Mouse (Mus musculus): ENCODE results near the gene Serinc5. TPM values are rescaled to one million over a fixed set of nuclear protein-coding genes. Genes with fewer than 3 reads are reported as not detected.

The Serinc5 gene
- polyA plus RNA-seq, 1 experiment from 2014 or later: 19.3 TPM

DNA sequence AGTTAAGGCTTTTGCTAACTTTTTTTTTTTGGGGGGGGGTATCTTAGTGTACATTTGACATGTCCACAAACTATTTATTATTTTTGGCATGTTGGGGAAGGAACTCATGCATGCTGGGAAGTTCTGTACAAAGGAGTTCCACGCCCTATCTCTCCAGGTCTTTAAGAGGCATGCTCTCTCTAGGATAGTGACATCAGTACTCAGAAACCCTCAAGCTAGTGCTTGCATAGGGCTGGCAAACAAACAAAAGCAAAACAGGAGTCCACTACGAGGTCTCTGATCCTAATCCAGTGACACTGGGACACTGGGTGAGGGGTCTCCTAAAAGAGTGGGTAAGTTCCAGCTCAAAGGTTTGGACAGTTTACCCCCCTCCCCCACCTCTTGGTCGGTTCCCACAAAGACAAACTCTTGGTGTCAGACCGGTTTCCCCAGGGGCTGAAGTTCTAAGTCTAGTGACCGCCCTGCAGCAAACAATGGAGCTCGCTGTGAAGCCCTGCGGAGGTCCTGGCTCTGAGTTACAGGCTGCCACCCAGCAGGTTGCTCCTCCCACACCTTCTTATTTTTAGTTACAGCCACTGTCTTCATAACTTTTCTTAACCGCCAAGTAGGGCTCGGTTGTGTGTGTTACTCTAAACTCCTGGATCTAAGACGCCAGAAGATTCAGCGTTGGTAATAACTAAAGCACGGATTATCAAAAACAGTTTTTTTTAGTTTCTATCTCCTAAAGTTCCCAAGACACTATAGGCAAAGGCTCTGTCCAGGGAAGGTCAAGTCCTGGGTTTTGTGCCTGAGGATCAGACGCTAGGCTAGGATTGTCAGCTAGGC, 1.2 kb upstream of the Serinc5 start:
- Histone ChIP-seq H3K4me3 (ENCODE audit: low read depth, low read length) (peak overlapping the region; percentile 87), H3K9me3 (replicated peaks; ENCODE audit: control insufficient read depth, low read length, poor library complexity, severe bottlenecking) (no peaks in the 10 kb centered on the region), H3K4me2 (ENCODE audit: low read length) (peak overlapping the region; percentile 93), H3K36me3 (ENCODE audit: control insufficient read depth, insufficient read depth, low read length) (no peaks in the 10 kb centered on the region), H3K9ac (ENCODE audit: low read depth, low read length) (peak overlapping the region; percentile 20; the same call in 1 of the 2 replicates), H3K4me1 (ENCODE audit: control insufficient read depth, insufficient read depth, low read length) (peaks cover 14% of the 10 kb centered on the region), H3K27me3 (ENCODE audit: control insufficient read depth, insufficient read depth, low read depth, low read length) (no peaks in the 10 kb centered on the region), H3K27ac (ENCODE audit: low read length) (peak overlapping the region; percentile 79; the same call in 1 of the 2 replicates)
- 8% methylated on average over 13 of the region's 13 CpGs for WGBS
- no peak for ATAC-seq

DNA sequence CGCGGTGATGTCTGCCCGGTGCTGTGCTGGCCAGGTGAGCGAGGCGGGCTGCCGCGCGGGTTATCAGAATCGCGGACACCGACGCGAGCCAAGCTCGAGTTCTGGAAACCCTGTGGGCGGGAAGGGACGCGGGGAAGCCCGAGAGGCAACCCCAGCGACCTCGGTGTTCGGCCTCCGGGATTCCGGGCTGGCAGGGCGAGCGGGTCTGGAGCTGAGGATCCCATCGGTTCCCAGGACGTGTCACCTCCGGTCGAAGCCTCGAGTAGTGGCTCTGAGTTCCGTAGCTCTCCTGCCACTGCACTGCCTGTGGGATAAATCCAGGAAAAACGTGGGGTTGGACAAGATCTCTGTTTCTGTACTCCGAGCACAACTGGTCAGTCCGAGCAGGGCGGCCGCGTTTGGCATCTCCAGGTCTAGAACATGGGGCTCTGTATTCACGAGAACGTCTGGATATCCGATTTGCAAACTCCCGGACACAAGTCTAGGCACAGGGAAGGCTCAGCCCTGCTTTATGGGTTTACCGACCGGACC, 428 bp downstream of the Serinc5 start:
- under 1% methylated on average over 43 of the region's 43 CpGs for WGBS
- peak overlapping the region; percentile 79 for H3K27ac ChIP-seq (ENCODE audit: low read length)
- no peaks in the 10 kb centered on the region for H3K9me3 ChIP-seq (replicated peaks; ENCODE audit: control insufficient read depth, low read length, poor library complexity, severe bottlenecking)
- H3K9ac ChIP-seq (ENCODE audit: low read depth, low read length): peak overlapping the region; percentile 89
- peak; percentile 65 for ATAC-seq
- H3K4me1 ChIP-seq (ENCODE audit: control insufficient read depth, insufficient read depth, low read length): peaks cover 14% of the 10 kb centered on the region
- peak overlapping the region; percentile 93 for H3K4me2 ChIP-seq (ENCODE audit: low read length)
- H3K4me3 ChIP-seq (ENCODE audit: low read depth, low read length): peak overlapping the region; percentile 87
- no peaks in the 10 kb centered on the region for H3K27me3 ChIP-seq (ENCODE audit: control insufficient read depth, insufficient read depth, low read depth, low read length)
- no peaks in the 10 kb centered on the region for H3K36me3 ChIP-seq (ENCODE audit: control insufficient read depth, insufficient read depth, low read length)

- Histone ChIP-seq H3K4me1 (ENCODE audit: control insufficient read depth, insufficient read depth, low read length) (peaks cover 14% of the 10 kb centered on the region), H3K4me2 (ENCODE audit: low read length) (peak overlapping the region; percentile 93), H3K36me3 (ENCODE audit: control insufficient read depth, insufficient read depth, low read length) (no peaks in the 10 kb centered on the region), H3K4me3 (ENCODE audit: low read depth, low read length) (peak overlapping the region; percentile 87), H3K27me3 (ENCODE audit: control insufficient read depth, insufficient read depth, low read depth, low read length) (no peaks in the 10 kb centered on the region), H3K9me3 (replicated peaks; ENCODE audit: control insufficient read depth, low read length, poor library complexity, severe bottlenecking) (no peaks in the 10 kb centered on the region), H3K9ac (ENCODE audit: low read depth, low read length) (peak overlapping the region; percentile 89), H3K27ac (ENCODE audit: low read length) (no peak overlapping the region)
- 6% methylated on average over 7 of the region's 7 CpGs for WGBS
- ATAC-seq: no peak
Measured at GRCm38 (mm10) chr13:92611917-92612316, 1.0 kb downstream of the Serinc5 start.

DNA sequence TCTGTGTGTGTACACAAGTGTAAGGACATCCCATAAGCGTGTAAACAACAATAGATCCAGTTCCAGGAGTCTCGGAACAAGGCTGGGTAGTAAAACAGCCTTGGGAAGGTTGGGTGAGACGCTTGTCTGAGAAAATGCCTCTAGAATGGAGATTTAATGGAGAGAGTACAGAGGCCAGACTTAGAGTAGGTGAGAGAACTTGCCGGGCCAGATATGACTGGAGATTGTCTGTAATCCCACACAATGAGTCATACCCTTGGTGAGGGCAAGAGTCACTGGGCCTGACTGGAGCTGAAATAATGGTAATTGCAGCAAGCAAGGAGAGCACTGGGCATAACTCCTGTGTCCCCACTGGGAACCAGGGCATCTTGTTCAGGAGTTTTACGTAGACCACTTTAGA, 2.2 kb downstream of the Serinc5 start:
- Histone ChIP-seq H3K9ac (ENCODE audit: low read depth, low read length) (no peak overlapping the region), H3K27me3 (ENCODE audit: control insufficient read depth, insufficient read depth, low read depth, low read length) (no peaks in the 10 kb centered on the region), H3K9me3 (replicated peaks; ENCODE audit: control insufficient read depth, low read length, poor library complexity, severe bottlenecking) (no peaks in the 10 kb centered on the region), H3K4me1 (ENCODE audit: control insufficient read depth, insufficient read depth, low read length) (peaks cover 14% of the 10 kb centered on the region), H3K27ac (ENCODE audit: low read length) (no peak overlapping the region), H3K36me3 (ENCODE audit: control insufficient read depth, insufficient read depth, low read length) (no peaks in the 10 kb centered on the region), H3K4me2 (ENCODE audit: low read length) (peak overlapping the region; percentile 93; the same call in 1 of the 2 replicates), H3K4me3 (ENCODE audit: low read depth, low read length) (no peak overlapping the region)
- no peak for ATAC-seq
- 84% methylated on average over 5 of the region's 5 CpGs for WGBS

GRCm38 (mm10) chr13:92615201-92615600, 4.3 kb downstream of the Serinc5 start:
- H3K36me3 ChIP-seq (ENCODE audit: control insufficient read depth, insufficient read depth, low read length): no peaks in the 10 kb centered on the region
- 76% methylated on average over 5 of the region's 5 CpGs for WGBS
- H3K4me3 ChIP-seq (ENCODE audit: low read depth, low read length): no peak overlapping the region
- H3K4me2 ChIP-seq (ENCODE audit: low read length): no peak overlapping the region
- no peak for ATAC-seq
- H3K27me3 ChIP-seq (ENCODE audit: control insufficient read depth, insufficient read depth, low read depth, low read length): no peaks in the 10 kb centered on the region
- H3K4me1 ChIP-seq (ENCODE audit: control insufficient read depth, insufficient read depth, low read length): peaks cover 10% of the 10 kb centered on the region
- H3K9ac ChIP-seq (ENCODE audit: low read depth, low read length): no peak overlapping the region
- no peaks in the 10 kb centered on the region for H3K9me3 ChIP-seq (replicated peaks; ENCODE audit: control insufficient read depth, low read length, poor library complexity, severe bottlenecking)
- H3K27ac ChIP-seq (ENCODE audit: low read length): no peak overlapping the region

DNA sequence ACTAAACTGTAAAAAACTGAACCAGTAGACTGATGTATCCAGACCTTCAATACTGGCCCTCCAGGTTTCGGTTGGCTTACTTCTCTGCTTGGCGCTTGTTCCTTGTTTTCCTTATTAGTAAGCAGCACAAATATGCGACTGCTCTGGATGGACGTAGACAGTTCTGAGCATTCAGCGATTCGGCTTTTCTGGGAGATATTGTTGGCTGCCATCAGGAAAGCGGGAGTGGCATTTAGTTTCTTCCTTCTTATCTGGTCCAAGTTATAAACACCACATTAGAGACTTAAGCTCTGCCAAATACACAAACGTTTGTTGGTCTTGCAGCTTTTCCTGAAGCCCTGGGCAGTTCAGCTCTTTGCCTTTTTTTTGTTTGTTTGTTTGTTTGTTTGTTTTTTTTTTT, 5.6 kb downstream of the Serinc5 start:
- no peak overlapping the region for H3K4me2 ChIP-seq (ENCODE audit: low read length)

GRCm38 (mm10) chr13:92626196-92626595, 15.3 kb downstream of the Serinc5 start:
- Histone ChIP-seq H3K27me3 (ENCODE audit: control insufficient read depth, insufficient read depth, low read depth, low read length) (no peaks in the 10 kb centered on the region), H3K4me3 (ENCODE audit: low read depth, low read length) (no peak overlapping the region), H3K9me3 (replicated peaks; ENCODE audit: control insufficient read depth, low read length, poor library complexity, severe bottlenecking) (no peaks in the 10 kb centered on the region), H3K4me1 (ENCODE audit: control insufficient read depth, insufficient read depth, low read length) (no peaks in the 10 kb centered on the region), H3K27ac (ENCODE audit: low read length) (no peak overlapping the region), H3K9ac (ENCODE audit: low read depth, low read length) (no peak overlapping the region), H3K36me3 (ENCODE audit: control insufficient read depth, insufficient read depth, low read length) (no peaks in the 10 kb centered on the region), H3K4me2 (ENCODE audit: low read length) (no peak overlapping the region)
- no peak for ATAC-seq
- WGBS: 100% methylated on average over 1 of the region's 1 CpGs

More for the DNA sequence above, 5.6 kb downstream of the Serinc5 start:
- Histone ChIP-seq H3K9ac (ENCODE audit: low read depth, low read length) (no peak overlapping the region), H3K9me3 (replicated peaks; ENCODE audit: control insufficient read depth, low read length, poor library complexity, severe bottlenecking) (no peaks in the 10 kb centered on the region), H3K27ac (ENCODE audit: low read length) (no peak overlapping the region), H3K4me3 (ENCODE audit: low read depth, low read length) (no peak overlapping the region), H3K4me1 (ENCODE audit: control insufficient read depth, insufficient read depth, low read length) (peaks cover 8% of the 10 kb centered on the region), H3K27me3 (ENCODE audit: control insufficient read depth, insufficient read depth, low read depth, low read length) (no peaks in the 10 kb centered on the region), H3K36me3 (ENCODE audit: control insufficient read depth, insufficient read depth, low read length) (no peaks in the 10 kb centered on the region)
- no peak for ATAC-seq
- WGBS: 94% methylated on average over 8 of the region's 8 CpGs

- Histone ChIP-seq H3K9ac (ENCODE audit: low read depth, low read length) (no peak overlapping the region), H3K4me2 (ENCODE audit: low read length) (no peak overlapping the region), H3K27me3 (ENCODE audit: control insufficient read depth, insufficient read depth, low read depth, low read length) (no peaks in the 10 kb centered on the region), H3K36me3 (ENCODE audit: control insufficient read depth, insufficient read depth, low read length) (no peaks in the 10 kb centered on the region), H3K4me1 (ENCODE audit: control insufficient read depth, insufficient read depth, low read length) (0 out of 2 replicates have a peak, but pooled peaks cover 2% of the 10 kb centered on the region), H3K4me3 (ENCODE audit: low read depth, low read length) (no peak overlapping the region), H3K9me3 (replicated peaks; ENCODE audit: control insufficient read depth, low read length, poor library complexity, severe bottlenecking) (no peaks in the 10 kb centered on the region), H3K27ac (ENCODE audit: low read length) (no peak overlapping the region)
- WGBS: 96% methylated on average over 5 of the region's 5 CpGs
- no peak for ATAC-seq
Measured at GRCm38 (mm10) chr13:92626725-92627124, 15.8 kb downstream of the Serinc5 start.

GRCm38 (mm10) chr13:92629509-92629908, 18.6 kb downstream of the Serinc5 start:
- WGBS: 82% methylated on average over 3 of the region's 3 CpGs
- H3K36me3 ChIP-seq (ENCODE audit: control insufficient read depth, insufficient read depth, low read length): no peaks in the 10 kb centered on the region
- H3K4me3 ChIP-seq (ENCODE audit: low read depth, low read length): no peak overlapping the region
- H3K27me3 ChIP-seq (ENCODE audit: control insufficient read depth, insufficient read depth, low read depth, low read length): no peaks in the 10 kb centered on the region
- H3K9me3 ChIP-seq (replicated peaks; ENCODE audit: control insufficient read depth, low read length, poor library complexity, severe bottlenecking): no peaks in the 10 kb centered on the region
- no peak for ATAC-seq
- H3K4me1 ChIP-seq (ENCODE audit: control insufficient read depth, insufficient read depth, low read length): peaks cover 14% of the 10 kb centered on the region; the same call in 1 of the 2 replicates
- no peak overlapping the region for H3K27ac ChIP-seq (ENCODE audit: low read length)
- H3K4me2 ChIP-seq (ENCODE audit: low read length): no peak overlapping the region
- H3K9ac ChIP-seq (ENCODE audit: low read depth, low read length): no peak overlapping the region
